Mouse (Mus musculus): ENCODE results near the gene Cdkn2b. TPM values are rescaled to one million over a fixed set of nuclear protein-coding genes. Genes with fewer than 3 reads are reported as not detected.

Cdkn2b gene
- polyA plus RNA-seq, 1 experiment from 2014 or later, result 2.5 TPM

DNA sequence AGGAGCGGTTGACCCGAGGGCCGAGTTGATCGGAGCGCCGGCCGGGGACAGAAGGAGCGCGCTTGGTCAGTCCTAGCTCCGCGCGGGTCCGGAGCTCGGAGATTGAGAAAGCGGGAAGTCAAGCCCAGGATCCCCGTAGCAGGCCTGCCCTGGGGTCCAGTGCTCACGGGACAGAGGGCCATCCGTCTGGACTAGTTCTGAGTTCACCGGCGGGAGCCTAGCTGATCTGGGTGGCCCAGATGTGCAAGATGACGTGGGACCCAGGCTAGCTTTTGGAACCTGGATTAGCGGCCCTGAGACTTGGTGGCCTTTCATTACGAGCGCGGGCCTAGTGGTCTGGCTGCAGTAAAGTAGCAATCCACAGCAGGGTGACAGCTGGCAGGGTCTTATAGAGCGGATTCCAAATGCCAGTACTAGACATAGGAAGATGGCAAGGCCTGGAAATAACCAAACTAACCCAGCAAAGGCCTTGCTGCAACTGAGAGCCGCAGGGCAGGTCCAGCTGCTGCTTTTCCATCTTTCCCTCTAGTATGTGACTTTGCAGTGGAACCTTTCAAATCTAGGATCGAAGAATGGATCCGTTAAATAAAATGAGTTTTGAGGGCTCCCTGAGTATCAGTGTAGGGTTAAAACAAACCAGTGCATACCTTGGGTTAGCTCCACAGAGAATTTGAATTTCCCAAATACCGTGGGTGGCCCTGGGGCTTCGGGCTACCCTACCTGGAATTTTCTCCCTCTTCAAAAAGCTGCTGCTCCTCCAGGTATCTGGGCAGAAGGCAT lies 15.2 kb downstream of the Cdkn2b start:
- 0 out of 2 replicates have a peak, but pooled peaks have one; percentile 10 for ATAC-seq (ENCODE audit: low read depth)
- WGBS, result 3% methylated on average over 31 of the region's 31 CpGs
- no peaks in the 10 kb centered on the region for H3K4me1 ChIP-seq (ENCODE audit: control insufficient read depth, insufficient read depth, low read length)
- peaks cover 94% of the 10 kb centered on the region for H3K27me3 ChIP-seq (replicated peaks; ENCODE audit: control insufficient read depth, insufficient read depth, low read length)
- peak overlapping the region; percentile 58 for H3K9ac ChIP-seq (ENCODE audit: low read depth, low read length)
- no peak overlapping the region for H3K27ac ChIP-seq (replicated peaks; ENCODE audit: low read depth, low read length)
- H3K4me2 ChIP-seq (ENCODE audit: low read depth, low read length), result peak overlapping the region; percentile 97
- H3K4me3 ChIP-seq (ENCODE audit: low read depth, low read length), result peak overlapping the region; percentile 70
- no peaks in the 10 kb centered on the region for H3K9me3 ChIP-seq (ENCODE audit: control insufficient read depth, low read length)
- no peaks in the 10 kb centered on the region for H3K36me3 ChIP-seq (ENCODE audit: control insufficient read depth, insufficient read depth, low read length)
- no peak for DNase-seq (ENCODE audit: low spot score)

DNA sequence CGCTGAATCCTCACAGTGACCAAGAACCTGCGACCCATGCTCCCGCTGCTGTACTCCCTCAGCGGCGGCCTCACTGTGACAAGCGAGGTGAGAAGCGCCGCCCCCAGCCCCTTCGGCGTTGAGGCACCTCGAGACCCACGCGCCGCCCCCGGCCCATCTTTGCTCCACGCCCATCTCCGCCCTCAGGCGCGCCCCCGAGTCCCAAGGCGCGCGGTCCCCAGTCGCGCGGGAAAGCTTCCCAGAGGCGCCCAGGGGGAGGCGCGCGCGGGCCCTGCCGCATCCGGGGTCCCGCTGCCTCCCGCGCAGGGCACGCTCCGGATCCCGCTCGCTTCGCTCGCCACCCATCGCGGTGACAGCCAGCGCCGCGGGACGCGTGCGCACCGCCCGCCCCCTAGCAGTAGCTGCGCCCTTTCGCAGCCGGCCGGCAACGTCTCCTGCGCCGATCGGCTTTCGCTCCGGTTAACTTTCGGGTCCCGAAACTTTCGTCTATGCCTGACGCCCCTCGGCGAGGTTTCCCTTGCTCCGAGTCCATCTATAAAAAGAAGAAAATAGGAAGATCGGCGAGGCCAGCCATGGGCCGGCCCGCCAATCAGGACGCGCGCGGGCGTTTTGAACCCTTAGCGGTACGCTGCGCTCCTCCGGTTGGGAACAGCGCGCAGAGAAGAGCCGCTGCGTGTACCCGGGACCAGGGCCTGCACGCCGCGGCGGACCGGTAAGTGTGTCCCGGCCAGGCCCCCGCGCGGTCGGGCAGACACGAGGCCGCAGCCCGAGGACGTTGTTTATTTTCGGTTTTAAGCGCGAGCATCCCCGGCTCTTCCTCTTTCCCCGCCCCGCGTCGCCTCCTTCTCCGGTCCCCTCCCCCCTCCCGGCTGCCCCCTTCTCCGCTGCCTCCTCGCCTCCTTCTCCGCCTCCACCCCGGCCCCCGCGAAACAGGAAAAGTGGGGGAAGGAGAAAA lies 16.1 kb downstream of the Cdkn2b start, which contains the start of gene Cdkn2a:
Cdkn2a (minus strand) TSS at position 168 of the 955 bp plus-strand sequence.
- Histone ChIP-seq H3K4me2 (ENCODE audit: low read depth, low read length) (peak within 1 kb of the TSS; percentile 97), H3K4me1 (ENCODE audit: control insufficient read depth, insufficient read depth, low read length) (no peaks in the 10 kb centered on the region), H3K9ac (ENCODE audit: low read depth, low read length) (peak within 1 kb of the TSS; percentile 58), H3K27ac (replicated peaks; ENCODE audit: low read depth, low read length) (no peak within 1 kb of the TSS), H3K27me3 (replicated peaks; ENCODE audit: control insufficient read depth, insufficient read depth, low read length) (peaks cover 94% of the 10 kb centered on the region), H3K9me3 (ENCODE audit: control insufficient read depth, low read length) (no peaks in the 10 kb centered on the region), H3K4me3 (ENCODE audit: low read depth, low read length) (peak within 1 kb of the TSS; percentile 70), H3K36me3 (ENCODE audit: control insufficient read depth, insufficient read depth, low read length) (no peaks in the 10 kb centered on the region)
- peak; percentile 54 for DNase-seq (ENCODE audit: low spot score)
- under 1% methylated on average over 35 of the region's 117 CpGs for WGBS
- ATAC-seq (ENCODE audit: low read depth), result peak; percentile 89

DNA sequence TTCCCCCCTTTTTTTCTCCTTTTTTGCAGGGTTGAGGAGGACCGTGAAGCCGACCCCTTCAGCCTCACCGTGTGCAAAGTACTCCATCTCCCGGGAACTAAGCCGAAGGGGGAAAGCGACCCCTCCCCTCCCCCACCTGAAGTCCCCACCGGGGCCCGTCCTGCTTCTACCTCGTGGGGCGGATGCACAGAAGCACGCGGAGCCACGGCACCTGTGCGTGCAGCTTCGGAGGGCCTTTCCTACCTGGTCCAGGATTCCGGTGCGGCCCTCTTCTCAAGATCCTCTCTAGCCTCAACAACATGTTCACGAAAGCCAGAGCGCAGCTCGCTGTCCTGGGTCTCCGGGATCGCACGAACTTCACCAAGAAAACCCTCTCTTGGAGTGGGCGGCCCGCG lies 16.8 kb downstream of the Cdkn2b start:
- Histone ChIP-seq H3K4me3 (ENCODE audit: low read depth, low read length) (peak overlapping the region; percentile 70), H3K9me3 (ENCODE audit: control insufficient read depth, low read length) (no peaks in the 10 kb centered on the region), H3K9ac (ENCODE audit: low read depth, low read length) (0 out of 2 replicates have a peak overlapping the region, but pooled peaks have one; percentile 58), H3K27ac (replicated peaks; ENCODE audit: low read depth, low read length) (no peak overlapping the region), H3K27me3 (replicated peaks; ENCODE audit: control insufficient read depth, insufficient read depth, low read length) (peaks cover 94% of the 10 kb centered on the region), H3K36me3 (ENCODE audit: control insufficient read depth, insufficient read depth, low read length) (no peaks in the 10 kb centered on the region), H3K4me1 (ENCODE audit: control insufficient read depth, insufficient read depth, low read length) (no peaks in the 10 kb centered on the region), H3K4me2 (ENCODE audit: low read depth, low read length) (peak overlapping the region; percentile 97)
- no peak for DNase-seq (ENCODE audit: low spot score)
- ATAC-seq (ENCODE audit: low read depth), result peak; percentile 16; the same call in 1 of the 2 replicates
- WGBS, result under 1% methylated on average over 25 of the region's 26 CpGs

DNA sequence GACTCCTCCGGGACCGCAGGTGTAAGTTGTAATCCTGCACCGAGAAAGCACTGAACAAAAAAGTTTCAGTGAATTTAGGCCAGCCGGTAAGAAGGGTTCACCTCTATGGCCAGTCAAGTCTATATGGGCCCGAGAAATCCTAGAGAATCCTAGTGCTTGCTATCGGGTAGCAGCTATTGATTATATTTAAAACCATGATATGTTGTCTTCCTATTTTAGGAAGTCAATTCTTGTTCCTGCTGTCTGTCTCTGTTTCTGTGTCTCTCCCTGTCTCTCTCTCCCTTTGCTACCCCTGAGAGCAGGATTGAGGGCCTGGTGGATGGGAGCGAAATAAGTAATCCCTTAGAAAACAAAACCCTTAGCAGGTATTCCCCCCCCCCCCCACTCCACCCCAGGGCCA lies 17.3 kb downstream of the Cdkn2b start:
- no peaks in the 10 kb centered on the region for H3K36me3 ChIP-seq (ENCODE audit: control insufficient read depth, insufficient read depth, low read length)
- no peaks in the 10 kb centered on the region for H3K9me3 ChIP-seq (ENCODE audit: control insufficient read depth, low read length)
- no peak for ATAC-seq (ENCODE audit: low read depth)
- H3K4me1 ChIP-seq (ENCODE audit: control insufficient read depth, insufficient read depth, low read length), result no peaks in the 10 kb centered on the region
- no peak overlapping the region for H3K4me3 ChIP-seq (ENCODE audit: low read depth, low read length)
- WGBS, result 5% methylated on average over 7 of the region's 7 CpGs
- no peak overlapping the region for H3K4me2 ChIP-seq (ENCODE audit: low read depth, low read length)
- DNase-seq (ENCODE audit: low spot score), result no peak
- H3K27me3 ChIP-seq (replicated peaks; ENCODE audit: control insufficient read depth, insufficient read depth, low read length), result peaks cover 98% of the 10 kb centered on the region
- no peak overlapping the region for H3K9ac ChIP-seq (ENCODE audit: low read depth, low read length)
- H3K27ac ChIP-seq (replicated peaks; ENCODE audit: low read depth, low read length), result no peak overlapping the region

GRCm38 (mm10) chr4:89289028-89289427 lies 21.8 kb downstream of the Cdkn2b start:
- H3K27me3 ChIP-seq (replicated peaks; ENCODE audit: control insufficient read depth, insufficient read depth, low read length), result peaks cover 87% of the 10 kb centered on the region
- no peak overlapping the region for H3K27ac ChIP-seq (replicated peaks; ENCODE audit: low read depth, low read length)
- no peak for ATAC-seq (ENCODE audit: low read depth)
- 2% methylated on average over 4 of the region's 4 CpGs for WGBS
- no peaks in the 10 kb centered on the region for H3K4me1 ChIP-seq (ENCODE audit: control insufficient read depth, insufficient read depth, low read length)
- no peak overlapping the region for H3K9ac ChIP-seq (ENCODE audit: low read depth, low read length)
- H3K36me3 ChIP-seq (ENCODE audit: control insufficient read depth, insufficient read depth, low read length), result no peaks in the 10 kb centered on the region
- no peak overlapping the region for H3K4me3 ChIP-seq (ENCODE audit: low read depth, low read length)
- H3K9me3 ChIP-seq (ENCODE audit: control insufficient read depth, low read length), result no peaks in the 10 kb centered on the region
- DNase-seq (ENCODE audit: low spot score), result no peak
- no peak overlapping the region for H3K4me2 ChIP-seq (ENCODE audit: low read depth, low read length)

- no peak overlapping the region for H3K4me2 ChIP-seq (ENCODE audit: low read depth, low read length)
- no peaks in the 10 kb centered on the region for H3K36me3 ChIP-seq (ENCODE audit: control insufficient read depth, insufficient read depth, low read length)
- no peak for ATAC-seq (ENCODE audit: low read depth)
- 0% methylated on average over 1 of the region's 1 CpGs for WGBS
- no peaks in the 10 kb centered on the region for H3K9me3 ChIP-seq (ENCODE audit: control insufficient read depth, low read length)
- no peak for DNase-seq (ENCODE audit: low spot score)
- no peaks in the 10 kb centered on the region for H3K4me1 ChIP-seq (ENCODE audit: control insufficient read depth, insufficient read depth, low read length)
- no peak overlapping the region for H3K27ac ChIP-seq (replicated peaks; ENCODE audit: low read depth, low read length)
- H3K27me3 ChIP-seq (replicated peaks; ENCODE audit: control insufficient read depth, insufficient read depth, low read length), result peaks cover 85% of the 10 kb centered on the region
- H3K4me3 ChIP-seq (ENCODE audit: low read depth, low read length), result no peak overlapping the region
- no peak overlapping the region for H3K9ac ChIP-seq (ENCODE audit: low read depth, low read length)
Observed at GRCm38 (mm10) chr4:89286566-89286965, 24.3 kb downstream of the Cdkn2b start.

DNA sequence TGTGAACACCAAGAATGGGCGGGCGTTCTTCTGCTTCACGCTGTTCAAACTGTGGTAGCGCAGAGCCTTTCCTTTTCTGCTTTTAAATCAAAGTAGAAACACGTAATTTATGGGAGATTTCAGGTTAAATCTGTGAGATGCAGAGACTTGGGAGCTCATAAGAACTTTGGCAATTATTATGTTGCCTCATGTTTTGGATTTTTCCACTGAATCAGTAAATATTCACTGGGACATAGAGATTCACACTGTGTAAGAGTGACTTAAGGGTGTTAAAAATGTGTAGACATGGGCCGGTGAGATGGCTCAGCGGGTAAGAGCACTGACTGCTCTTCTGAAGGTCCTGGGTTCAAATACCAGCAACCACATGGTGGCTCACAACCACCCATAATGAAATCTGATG lies 25.2 kb downstream of the Cdkn2b start:
- H3K27me3 ChIP-seq (replicated peaks; ENCODE audit: control insufficient read depth, insufficient read depth, low read length), result peaks cover 85% of the 10 kb centered on the region
- H3K9me3 ChIP-seq (ENCODE audit: control insufficient read depth, low read length), result no peaks in the 10 kb centered on the region

GRCm38 (mm10) chr4:89282661-89283060 lies 28.2 kb downstream of the Cdkn2b start:
- Histone ChIP-seq H3K9ac (ENCODE audit: low read depth, low read length) (no peak overlapping the region), H3K27ac (replicated peaks; ENCODE audit: low read depth, low read length) (no peak overlapping the region), H3K27me3 (replicated peaks; ENCODE audit: control insufficient read depth, insufficient read depth, low read length) (peaks cover 85% of the 10 kb centered on the region), H3K4me3 (ENCODE audit: low read depth, low read length) (no peak overlapping the region), H3K9me3 (ENCODE audit: control insufficient read depth, low read length) (no peaks in the 10 kb centered on the region), H3K4me2 (ENCODE audit: low read depth, low read length) (no peak overlapping the region), H3K4me1 (ENCODE audit: control insufficient read depth, insufficient read depth, low read length) (no peaks in the 10 kb centered on the region), H3K36me3 (ENCODE audit: control insufficient read depth, insufficient read depth, low read length) (no peaks in the 10 kb centered on the region)
- 1% methylated on average over 12 of the region's 12 CpGs for WGBS
- no peak for ATAC-seq (ENCODE audit: low read depth)
- no peak for DNase-seq (ENCODE audit: low spot score)

More for the DNA sequence above, 25.2 kb downstream of the Cdkn2b start:
- 37% methylated on average over 7 of the region's 7 CpGs for WGBS
- H3K36me3 ChIP-seq (ENCODE audit: control insufficient read depth, insufficient read depth, low read length), result no peaks in the 10 kb centered on the region
- no peak overlapping the region for H3K4me3 ChIP-seq (ENCODE audit: low read depth, low read length)
- no peak overlapping the region for H3K9ac ChIP-seq (ENCODE audit: low read depth, low read length)
- H3K4me1 ChIP-seq (ENCODE audit: control insufficient read depth, insufficient read depth, low read length), result no peaks in the 10 kb centered on the region
- DNase-seq (ENCODE audit: low spot score) (no peak), ATAC-seq (ENCODE audit: low read depth) (no peak)
- no peak overlapping the region for H3K4me2 ChIP-seq (ENCODE audit: low read depth, low read length)
- H3K27ac ChIP-seq (replicated peaks; ENCODE audit: low read depth, low read length), result no peak overlapping the region

Measured in embryonic facial prominence, embryonic 14.5 days (tissue).